Mouse (Mus musculus) brain, embryonic 14.5 days (tissue): ENCODE measurements around the gene Slc36a4.

Experiments
- CTCF ChIP-seq: fragments of 200-500 bp; IDR thresholded peaks from 2 replicates; pipeline ENCODE4 v1.5.1; 2012; ENCODE audit warnings: inconsistent platforms, mild to moderate bottlenecking, moderate library complexity, borderline replicate concordance; ENCODE audit not compliant: insufficient read depth, insufficient read length; ENCODE audit errors: extremely low read depth
- POLR2A ChIP-seq: fragments of 200-500 bp; IDR thresholded peaks from 2 replicates; pipeline ENCODE4 v1.6.1; 2012; ENCODE audit warnings: mild to moderate bottlenecking, inconsistent platforms, borderline replicate concordance; ENCODE audit not compliant: poor library complexity, insufficient read depth, insufficient read length, severe bottlenecking; ENCODE audit errors: extremely low read depth

DNA sequence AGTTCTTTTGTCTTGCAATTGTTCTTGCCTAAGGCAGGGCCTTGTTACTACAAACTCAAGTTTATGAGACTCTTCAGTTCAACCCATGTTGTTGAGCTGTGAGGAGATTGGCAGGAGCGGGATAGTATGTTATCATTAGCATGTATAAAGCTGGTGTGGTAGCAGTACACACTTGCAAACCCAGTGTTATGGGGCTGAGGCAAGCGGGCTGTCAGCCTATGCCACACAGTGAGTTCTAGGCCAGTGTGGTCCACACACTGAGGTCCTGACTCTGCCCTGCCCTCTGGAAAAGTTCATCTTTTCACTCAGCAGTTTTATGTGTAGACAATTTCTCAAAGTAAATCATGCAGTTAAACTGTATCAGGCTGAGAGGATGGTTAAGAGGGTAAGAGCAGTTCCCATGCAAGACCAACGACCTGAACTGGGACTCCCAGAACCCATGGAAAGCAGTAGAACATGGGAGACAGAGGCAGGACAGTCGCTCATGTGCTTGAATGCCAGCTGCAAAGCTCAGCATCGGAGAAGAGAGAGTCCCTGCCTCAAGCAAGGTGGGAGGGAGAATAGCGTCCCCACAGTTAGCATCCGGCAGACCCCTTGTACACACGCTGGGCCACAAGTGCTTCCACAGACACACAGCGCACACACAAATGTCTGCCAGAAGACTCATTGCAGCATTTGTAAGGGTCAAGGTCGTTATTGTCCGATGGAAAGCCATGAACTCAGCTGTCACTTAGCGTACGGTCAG lies 1.5 kb downstream of the Slc36a4 start:
- TF ChIP-seq CTCF: no peak
- no peak for TF ChIP-seq POLR2A
